Mouse (Mus musculus): ENCODE data around the gene Ptcra.

The Ptcra gene

DNA sequence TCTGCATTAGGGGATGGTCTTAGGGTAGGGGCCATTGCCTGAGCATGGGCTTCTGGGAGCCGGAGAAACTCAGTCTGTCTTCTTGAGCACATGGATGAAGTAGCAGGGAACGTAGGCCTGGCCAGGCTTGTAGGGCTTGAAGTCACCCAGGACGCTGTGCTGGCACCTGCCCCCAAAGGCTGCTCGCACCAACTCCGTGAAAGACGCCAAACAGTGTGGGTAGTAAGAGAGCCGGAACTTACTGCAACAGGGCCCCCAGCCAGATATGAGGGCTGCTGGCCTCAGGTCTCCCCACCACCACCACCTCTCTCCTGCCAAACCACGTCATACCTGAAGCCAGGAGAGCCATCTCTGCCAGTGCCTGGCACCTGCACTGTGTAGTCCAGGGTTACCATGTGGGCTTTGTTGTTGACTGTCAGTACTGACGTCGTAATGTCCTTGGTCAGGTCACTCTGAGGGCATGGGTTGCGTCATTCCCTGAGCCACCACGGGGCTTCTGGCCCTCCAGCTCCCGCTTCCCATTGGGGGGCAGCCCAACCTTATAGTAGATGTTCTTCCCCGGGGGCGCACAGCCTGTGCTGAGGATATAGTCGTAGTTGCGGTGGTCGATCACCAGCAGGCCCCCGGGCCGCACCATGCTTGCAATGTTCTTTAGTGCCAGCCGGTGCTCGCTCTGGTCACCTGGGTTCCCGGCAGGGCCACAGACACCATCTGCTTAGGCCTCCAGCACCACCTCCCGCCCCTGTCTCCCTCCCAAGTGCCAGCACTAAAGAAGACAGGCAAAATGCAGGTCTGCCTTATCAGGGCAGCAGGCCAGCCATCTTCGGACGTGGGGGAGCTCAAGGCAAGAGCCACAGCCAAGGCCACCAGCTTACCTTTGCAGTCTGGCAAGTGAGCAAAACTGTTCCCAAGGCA, 37.5 kb downstream of the Ptcra start:
- no peak for DNase-seq (ENCODE audit: low spot score in 2 of 2)

- DNase-seq (ENCODE audit: low spot score in 2 of 2), result no peak
These were observed 38.2 kb downstream of the Ptcra start for GRCm38 (mm10) chr17:46725273-46725672.

- no peak for DNase-seq (ENCODE audit: low spot score in 2 of 2)
These were observed 38.9 kb downstream of the Ptcra start for GRCm38 (mm10) chr17:46724477-46725084.

GRCm38 (mm10) chr17:46721077-46721476, 42.4 kb downstream of the Ptcra start:
- no peak for DNase-seq (ENCODE audit: low spot score in 2 of 2)

DNA sequence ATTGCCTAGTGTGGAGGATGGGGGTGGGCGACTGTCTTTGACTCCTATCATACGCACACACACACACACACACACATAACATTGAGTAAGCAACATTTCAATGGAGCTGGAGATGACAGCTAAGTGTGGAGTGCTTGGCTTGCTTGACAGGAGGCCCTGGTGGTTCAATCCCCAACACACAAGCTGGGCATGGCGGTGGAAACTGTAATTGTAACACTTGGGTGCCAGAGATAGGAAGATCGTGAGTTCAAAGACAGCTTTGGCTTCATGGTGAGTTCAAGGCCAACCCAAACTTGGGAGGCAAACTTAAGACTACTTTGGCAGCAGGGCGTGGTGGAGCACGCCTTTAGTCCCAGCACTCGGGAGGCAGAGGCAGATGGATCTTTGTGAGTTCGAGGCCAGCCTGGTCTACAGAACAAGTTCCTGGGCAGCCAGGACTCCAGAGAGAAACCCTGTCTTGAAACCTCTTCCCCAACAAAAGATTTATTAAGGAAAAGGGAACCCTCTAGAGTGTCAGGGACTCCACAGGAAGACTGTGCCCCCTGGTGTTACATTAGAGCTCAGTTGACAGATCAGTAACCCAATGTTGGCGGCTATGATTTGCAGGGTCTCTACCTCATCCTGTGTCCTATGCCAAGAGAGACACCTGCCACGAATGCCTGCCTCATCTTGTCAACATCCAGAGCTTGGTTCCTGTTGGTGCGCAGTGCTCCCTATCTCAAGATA, 48.6 kb downstream of the Ptcra start:
- DNase-seq (ENCODE audit: low spot score in 2 of 2), result no peak

- DNase-seq (ENCODE audit: low spot score in 2 of 2), result no peak
These were observed 49.7 kb downstream of the Ptcra start for GRCm38 (mm10) chr17:46713849-46714248.

DNA sequence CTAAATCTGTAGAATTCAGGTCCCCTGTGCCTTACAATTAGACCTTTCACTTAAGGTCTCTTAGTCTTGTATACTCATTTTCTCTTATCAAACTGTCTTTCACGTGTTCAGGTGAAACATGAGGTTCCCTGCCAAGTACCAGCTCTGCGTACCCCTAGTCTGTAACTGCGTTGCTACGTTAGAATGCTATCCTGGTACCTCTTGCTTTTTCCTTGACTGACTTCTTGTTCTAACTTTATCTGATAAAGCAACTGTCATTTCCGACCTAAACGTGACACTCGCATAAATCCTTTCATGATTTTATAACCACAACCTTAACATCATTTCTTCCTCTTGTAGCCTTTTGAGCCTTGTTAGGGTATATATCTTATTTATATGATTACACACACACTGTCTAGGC, 51.1 kb downstream of the Ptcra start:
- DNase-seq (ENCODE audit: low spot score in 2 of 2), result no peak

DNA sequence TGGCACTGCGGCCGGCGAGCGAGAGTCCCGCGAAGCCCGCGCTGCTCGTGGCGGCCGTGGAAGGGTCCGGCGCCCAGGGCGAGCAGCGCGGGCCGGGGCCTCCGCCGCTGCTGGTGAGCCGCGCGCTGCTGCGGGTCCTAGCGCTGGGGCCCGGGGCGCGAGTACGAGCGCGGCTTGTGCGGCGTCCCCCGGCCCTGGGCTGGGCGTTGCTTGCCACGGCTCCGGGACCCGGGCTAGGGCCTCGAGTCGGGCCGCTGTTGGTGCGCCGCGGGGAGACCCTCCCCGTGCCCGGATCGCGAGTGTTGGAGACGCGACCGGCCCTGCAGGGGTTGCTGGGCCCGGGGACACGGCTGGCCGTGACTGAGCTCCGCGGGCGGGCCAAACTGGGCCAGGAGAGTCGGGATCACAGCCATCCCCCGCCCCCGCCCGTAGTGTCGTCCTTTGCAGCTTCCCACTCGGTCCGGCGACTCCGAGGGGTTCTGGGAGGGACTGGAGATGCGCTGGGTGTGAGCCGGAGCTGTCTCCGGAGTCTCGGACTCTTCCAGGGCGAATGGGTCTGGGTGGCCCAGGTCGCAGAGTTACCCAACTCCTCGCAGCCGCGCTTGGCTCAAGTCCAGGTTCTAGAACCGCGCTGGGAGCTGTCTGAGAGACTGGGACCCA, 51.8 kb downstream of the Ptcra start:
- DNase-seq (ENCODE audit: low spot score in 2 of 2), result peak in 1 of 2 experiments; percentile 40

- DNase-seq (ENCODE audit: low spot score in 2 of 2), result peak; percentile 83 to 89
These were observed 52.4 kb downstream of the Ptcra start, which contains the start of gene Pex6 for GRCm38 (mm10) chr17:46710959-46711597. Gene Pex6, plus strand, starts transcription at chr17:46711463.

- DNase-seq (ENCODE audit: low spot score in 2 of 2), result no peak
These were observed 57.0 kb downstream of the Ptcra start for GRCm38 (mm10) chr17:46706375-46707089.

Measured in urinary bladder, adult 18-20 months (tissue).